Mouse (Mus musculus) heart, embryonic 12.5 days (tissue): ENCODE data around the gene Gm20521. TPM values are rescaled to one million over a fixed set of nuclear protein-coding genes. Genes with fewer than 3 reads are reported as not detected.
A peak's percentile ranks its signal among the peaks of the same experiment; 100 is the strongest.

Experiments
- ATAC-seq: fragments of 200-750 bp; cut with Nextera tagmentation; 2 replicates; pipeline ENCODE4 v1.8.0; 2017; ENCODE audit warnings: moderate TSS enrichment, moderate library complexity; ENCODE audit not compliant: insufficient number of reproducible peaks, low FRiP score
- H3K27ac ChIP-seq: fragments of 300-500 bp; sonication (generic); 2 replicates; pipeline ENCODE4 v1.5.1; 2016; ENCODE audit warnings: mild to moderate bottlenecking, moderate library complexity; ENCODE audit not compliant: poor library complexity, severe bottlenecking
- H3K27me3 ChIP-seq: fragments of 300-500 bp; sonication (generic); replicated peaks from 2 replicates; pipeline ENCODE4 v1.6.1; 2016; ENCODE audit warnings: mild to moderate bottlenecking, moderate library complexity
- H3K36me3 ChIP-seq: fragments of 300-500 bp; sonication (generic); 2 replicates; pipeline ENCODE4 v1.6.1; 2016; ENCODE audit warnings: mild to moderate bottlenecking, moderate library complexity
- H3K4me1 ChIP-seq: fragments of 300-500 bp; sonication (generic); replicated peaks from 2 replicates; pipeline ENCODE4 v1.6.1; 2016; ENCODE audit warnings: mild to moderate bottlenecking
- H3K4me2 ChIP-seq: fragments of 300-500 bp; sonication (generic); 2 replicates; pipeline ENCODE4 v1.6.1; 2016; ENCODE audit warnings: mild to moderate bottlenecking, moderate library complexity
- H3K4me3 ChIP-seq: fragments of 300-500 bp; sonication (generic); 2 replicates; pipeline ENCODE4 v1.5.1; 2016; ENCODE audit warnings: mild to moderate bottlenecking
- H3K9ac ChIP-seq: fragments of 300-500 bp; sonication (generic); 2 replicates; pipeline ENCODE4 v1.6.1; 2016; ENCODE audit warnings: mild to moderate bottlenecking, moderate library complexity
- H3K9me3 ChIP-seq: fragments of 300-500 bp; sonication (generic); replicated peaks from 2 replicates; pipeline ENCODE4 v1.6.1; 2016; ENCODE audit warnings: mild to moderate bottlenecking, moderate library complexity
- WGBS: fragments of 180-500 bp; shearing (Covaris S2); methylation state at CpG from one replicate; pipeline ENCODE4 v1.1.7; 2016; 5-methylcytosine and 5-hydroxymethylcytosine counted together
- polyA plus RNA-seq: library from polyadenylated mRNA; unstranded; fragments of >200 nt; fragmentation: Nextera tagmentation; extraction: Ambion mirVana; gene quantifications from 2 replicates; pipeline ENCODE4 v1.2.1, GENCODE M21; 2016

Gm20521 gene
- polyA plus RNA-seq, 1 experiment from 2014 or later = not detected

DNA sequence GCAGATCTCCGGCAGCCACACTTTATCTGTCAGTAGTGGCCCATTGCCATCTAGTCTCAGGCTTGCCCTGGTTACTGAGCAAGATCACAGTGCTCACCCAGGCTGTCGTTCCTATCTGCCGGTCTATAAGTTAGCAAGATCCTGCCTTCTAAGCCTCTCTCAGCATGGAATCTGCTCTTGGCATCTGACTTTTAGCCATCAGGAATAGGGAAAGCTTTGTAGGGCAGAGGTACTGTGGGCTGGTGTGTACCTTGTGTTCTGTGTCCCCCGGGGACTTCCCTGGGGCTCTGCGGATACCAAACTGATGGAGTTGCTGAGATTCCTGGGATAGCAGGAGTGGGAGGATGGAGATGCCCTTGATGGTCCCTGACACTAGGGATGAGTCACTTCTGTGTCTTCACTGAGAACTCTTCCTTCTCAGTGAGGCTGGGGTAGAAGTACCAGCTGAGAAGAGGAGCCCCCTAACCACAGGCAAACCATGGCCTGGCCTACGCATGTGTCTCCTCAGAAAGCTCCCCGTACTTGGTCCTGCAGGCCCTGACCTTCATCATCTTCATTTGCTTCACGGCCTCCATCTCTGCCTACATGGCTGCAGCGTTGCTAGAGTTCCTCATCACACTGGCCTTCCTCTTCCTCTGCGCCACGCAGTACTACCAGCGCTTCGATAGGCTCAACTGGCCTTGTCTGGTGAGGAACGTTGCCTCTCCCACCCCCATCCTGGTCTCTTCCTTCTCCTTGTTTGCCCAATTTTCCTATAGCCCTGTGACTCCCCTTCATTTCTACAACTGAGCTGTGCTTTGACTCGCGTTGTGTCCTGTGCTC, 54.3 kb downstream of the Gm20521 start:
- Histone ChIP-seq H3K4me2 (no peak overlapping the region), H3K4me1 (peaks cover 17% of the 10 kb centered on the region), H3K4me3 (no peak overlapping the region), H3K9ac (no peak overlapping the region; the same call in 1 of the 2 replicates), H3K36me3 (peaks cover 19% of the 10 kb centered on the region), H3K27ac (no peak overlapping the region), H3K9me3 (no peaks in the 10 kb centered on the region), H3K27me3 (peaks cover 10% of the 10 kb centered on the region; the same call in 1 of the 2 replicates)
- 64% methylated on average over 16 of the region's 16 CpGs for WGBS
- ATAC-seq = 0 out of 2 replicates have a peak, but pooled peaks have one; percentile 8

- ATAC-seq = no peak
- no peak overlapping the region for H3K4me3 ChIP-seq
- H3K27ac ChIP-seq = peak overlapping the region; percentile 25; the same call in 1 of the 2 replicates
- H3K9me3 ChIP-seq = no peaks in the 10 kb centered on the region
- peaks cover 10% of the 10 kb centered on the region; the same call in 1 of the 2 replicates for H3K27me3 ChIP-seq
- 57% methylated on average over 15 of the region's 15 CpGs for WGBS
- no peak overlapping the region for H3K4me2 ChIP-seq
- peaks cover 30% of the 10 kb centered on the region for H3K36me3 ChIP-seq
- H3K4me1 ChIP-seq = peaks cover 12% of the 10 kb centered on the region
- H3K9ac ChIP-seq = 0 out of 2 replicates have a peak overlapping the region, but pooled peaks have one; percentile 13
Measured at GRCm38 (mm10) chr14:54938431-54939219, 55.4 kb downstream of the Gm20521 start.

- H3K27me3 ChIP-seq = peaks cover 10% of the 10 kb centered on the region; the same call in 1 of the 2 replicates
- H3K4me2 ChIP-seq = no peak overlapping the region
- H3K4me3 ChIP-seq = no peak overlapping the region
- H3K9me3 ChIP-seq = no peaks in the 10 kb centered on the region
- ATAC-seq = no peak
- WGBS = 39% methylated on average over 12 of the region's 12 CpGs
- peaks cover 40% of the 10 kb centered on the region for H3K36me3 ChIP-seq
- H3K4me1 ChIP-seq = peaks cover 12% of the 10 kb centered on the region
- H3K9ac ChIP-seq = no peak overlapping the region
- peak overlapping the region; percentile 62 for H3K27ac ChIP-seq
Measured at GRCm38 (mm10) chr14:54939434-54940175, 56.4 kb downstream of the Gm20521 start.

GRCm38 (mm10) chr14:54940176-54940530, 56.9 kb downstream of the Gm20521 start:
- H3K27me3 ChIP-seq = peaks cover 7% of the 10 kb centered on the region; the same call in 1 of the 2 replicates
- H3K9ac ChIP-seq = no peak overlapping the region
- H3K4me3 ChIP-seq = no peak overlapping the region
- no peak for ATAC-seq
- H3K36me3 ChIP-seq = peaks cover 43% of the 10 kb centered on the region
- H3K9me3 ChIP-seq = no peaks in the 10 kb centered on the region
- H3K4me1 ChIP-seq = peaks cover 12% of the 10 kb centered on the region
- H3K27ac ChIP-seq = peak overlapping the region; percentile 62
- 53% methylated on average over 3 of the region's 3 CpGs for WGBS
- no peak overlapping the region for H3K4me2 ChIP-seq

GRCm38 (mm10) chr14:54941024-54941978, 58.1 kb downstream of the Gm20521 start:
- Histone ChIP-seq H3K27me3 (0 out of 2 replicates have a peak, but pooled peaks cover 3% of the 10 kb centered on the region), H3K27ac (peak overlapping the region; percentile 27; the same call in 1 of the 2 replicates), H3K4me3 (no peak overlapping the region), H3K4me1 (peaks cover 11% of the 10 kb centered on the region), H3K36me3 (peaks cover 55% of the 10 kb centered on the region), H3K4me2 (no peak overlapping the region), H3K9ac (0 out of 2 replicates have a peak overlapping the region, but pooled peaks have one; percentile 25), H3K9me3 (no peaks in the 10 kb centered on the region)
- ATAC-seq = no peak
- 56% methylated on average over 13 of the region's 13 CpGs for WGBS

DNA sequence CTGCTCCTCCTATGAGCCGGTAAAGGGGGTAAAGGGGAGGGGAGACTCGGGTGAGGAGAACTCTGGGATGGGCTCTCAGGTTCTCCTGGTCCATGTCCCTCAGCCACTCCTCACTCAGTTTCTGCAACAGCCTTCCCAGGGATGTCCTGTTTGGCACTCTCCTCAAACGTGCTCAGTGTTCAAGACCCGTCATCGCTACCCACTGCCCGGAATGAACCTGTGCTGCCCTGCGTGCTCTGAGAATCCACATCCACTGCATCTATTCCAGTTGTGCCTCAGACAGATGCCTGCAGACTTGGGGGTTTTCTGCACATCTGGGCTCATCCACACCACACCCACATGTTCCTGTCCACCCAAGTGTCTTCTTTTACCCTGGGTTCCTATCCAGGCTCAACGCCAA, 59.2 kb downstream of the Gm20521 start:
- peaks cover 66% of the 10 kb centered on the region for H3K36me3 ChIP-seq
- ATAC-seq = no peak
- H3K4me1 ChIP-seq = peaks cover 15% of the 10 kb centered on the region
- 0 out of 2 replicates have a peak, but pooled peaks cover 3% of the 10 kb centered on the region for H3K27me3 ChIP-seq
- no peak overlapping the region for H3K4me2 ChIP-seq
- no peak overlapping the region for H3K9ac ChIP-seq
- no peak overlapping the region for H3K27ac ChIP-seq
- no peaks in the 10 kb centered on the region for H3K9me3 ChIP-seq
- 76% methylated on average over 8 of the region's 8 CpGs for WGBS
- no peak overlapping the region for H3K4me3 ChIP-seq

- no peaks in the 10 kb centered on the region for H3K9me3 ChIP-seq
- H3K9ac ChIP-seq = no peak overlapping the region
- H3K27me3 ChIP-seq = no peaks in the 10 kb centered on the region
- H3K4me1 ChIP-seq = peaks cover 26% of the 10 kb centered on the region
- 86% methylated on average over 7 of the region's 7 CpGs for WGBS
- H3K4me2 ChIP-seq = no peak overlapping the region
- H3K4me3 ChIP-seq = no peak overlapping the region
- no peak overlapping the region; the same call in 1 of the 2 replicates for H3K27ac ChIP-seq
- peaks cover 81% of the 10 kb centered on the region for H3K36me3 ChIP-seq
- ATAC-seq = no peak
Measured at GRCm38 (mm10) chr14:54943971-54944370, 60.7 kb downstream of the Gm20521 start.

GRCm38 (mm10) chr14:54944939-54945338, 61.7 kb downstream of the Gm20521 start:
- 45% methylated on average over 2 of the region's 2 CpGs for WGBS
- Histone ChIP-seq H3K4me1 (peaks cover 35% of the 10 kb centered on the region), H3K9me3 (no peaks in the 10 kb centered on the region), H3K36me3 (peaks cover 90% of the 10 kb centered on the region), H3K4me2 (no peak overlapping the region), H3K27ac (no peak overlapping the region), H3K4me3 (no peak overlapping the region), H3K9ac (no peak overlapping the region), H3K27me3 (peaks cover 6% of the 10 kb centered on the region)
- no peak for ATAC-seq

DNA sequence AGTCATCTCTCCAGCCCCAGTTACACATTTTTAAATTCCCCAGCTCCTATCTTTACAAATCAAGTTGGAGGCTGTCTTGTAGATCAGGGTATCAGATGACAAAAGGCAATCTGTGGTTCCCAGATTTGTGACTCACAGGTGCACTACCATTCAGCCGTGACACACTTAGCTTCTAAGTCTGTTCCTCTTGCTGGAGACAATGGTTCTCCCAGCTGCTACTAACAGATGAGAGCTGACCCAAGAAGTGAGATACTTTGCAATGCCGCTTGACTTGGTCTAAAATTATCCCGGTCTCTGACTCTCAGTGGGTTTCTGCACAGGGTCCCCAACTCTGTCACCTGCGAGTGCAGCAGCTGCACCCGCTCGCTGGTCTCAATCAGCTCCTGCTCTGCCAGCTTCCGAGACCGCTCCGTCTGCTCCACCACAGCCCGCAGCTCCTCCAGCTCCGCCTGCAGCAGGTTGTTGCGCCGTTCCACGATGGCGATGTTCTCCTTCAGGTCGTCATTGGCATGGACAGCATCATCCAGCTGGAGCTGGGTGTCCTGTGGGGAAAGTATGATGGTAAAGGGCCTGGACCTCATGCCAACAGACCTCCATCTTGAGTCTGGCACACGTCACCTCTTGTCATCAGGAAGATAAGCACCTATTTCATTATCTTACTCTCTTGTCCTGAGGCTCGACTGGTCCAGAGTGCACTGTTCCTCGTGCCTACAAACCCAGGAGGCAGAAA, 62.9 kb downstream of the Gm20521 start:
- Histone ChIP-seq H3K36me3 (peaks cover 96% of the 10 kb centered on the region), H3K27ac (peak overlapping the region; percentile 18; the same call in 1 of the 2 replicates), H3K9me3 (no peaks in the 10 kb centered on the region), H3K4me1 (peaks cover 37% of the 10 kb centered on the region), H3K27me3 (peaks cover 8% of the 10 kb centered on the region), H3K4me3 (no peak overlapping the region), H3K9ac (no peak overlapping the region), H3K4me2 (no peak overlapping the region)
- 42% methylated on average over 19 of the region's 19 CpGs for WGBS
- ATAC-seq = no peak
